Mouse (Mus musculus): ENCODE data around the gene Olfr998. TPM values are rescaled to one million over a fixed set of nuclear protein-coding genes. Genes with fewer than 3 reads are reported as not detected.
"Not testable (repeated sequence)": the region's sequence is repeated elsewhere in the genome, so short reads cannot be mapped to it uniquely, and the experiment has no call there.

The Olfr998 gene
- not detected in 2 replicates for total RNA-seq (2017)

DNA sequence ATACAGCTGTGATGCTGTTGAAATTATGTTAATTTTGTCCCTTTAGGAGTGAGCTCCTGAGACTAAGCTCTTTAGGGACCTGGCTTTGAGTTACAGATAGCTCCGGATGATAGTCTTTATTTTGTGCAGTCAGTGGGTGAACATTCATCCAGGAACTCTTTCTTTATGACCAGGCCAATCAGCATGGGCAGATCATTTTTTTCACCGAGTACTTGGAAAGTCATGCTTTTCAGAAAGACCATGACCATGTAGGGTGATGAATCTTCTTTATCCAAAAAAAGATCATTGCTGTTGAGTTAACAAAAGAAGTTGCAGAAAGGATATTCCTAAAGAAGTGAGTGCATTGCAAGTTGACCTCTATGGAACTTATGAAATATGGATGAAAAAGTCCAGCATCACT lies at the start of gene Olfr998:
Gene Olfr998 (plus strand): TSS at position 301 of the 400 bp plus-strand sequence.
- not testable (repeated sequence) for ATAC-seq (ENCODE audit: extremely low read depth, insufficient number of reproducible peaks, low FRiP score, poor library complexity, severe bottlenecking)

- no peak for ATAC-seq (ENCODE audit: extremely low read depth, insufficient number of reproducible peaks, low FRiP score, poor library complexity, severe bottlenecking)
These were observed 33.9 kb upstream of the Olfr998 start for GRCm38 (mm10) chr2:85554806-85555205.

DNA sequence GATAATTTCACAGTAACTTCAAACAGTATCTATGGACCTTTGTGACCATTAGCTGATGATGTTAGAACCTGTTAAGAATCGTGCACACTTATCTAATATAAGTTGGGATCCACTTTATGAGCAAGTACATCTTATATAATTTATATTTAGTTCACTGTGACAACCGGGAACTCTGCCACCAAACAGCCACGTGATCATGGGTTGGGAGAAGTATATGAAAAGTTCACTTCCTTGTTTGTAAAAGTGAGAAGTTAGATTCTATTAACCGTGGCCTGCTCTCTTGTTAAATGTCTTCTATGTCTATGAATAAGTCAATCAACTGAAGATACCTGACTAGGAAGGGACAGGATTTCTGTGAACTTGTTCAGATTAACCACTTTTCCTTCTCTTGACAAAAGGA lies 28.5 kb upstream of the Olfr998 start:
- no peak for ATAC-seq (ENCODE audit: extremely low read depth, insufficient number of reproducible peaks, low FRiP score, poor library complexity, severe bottlenecking)

GRCm38 (mm10) chr2:85561187-85561586 lies 27.6 kb upstream of the Olfr998 start:
- no peak for ATAC-seq (ENCODE audit: extremely low read depth, insufficient number of reproducible peaks, low FRiP score, poor library complexity, severe bottlenecking)

GRCm38 (mm10) chr2:85578915-85579314 lies 9.8 kb upstream of the Olfr998 start, which contains the start of gene Olfr996:
Olfr996 (plus strand) TSS chr2:85579215.
- ATAC-seq (ENCODE audit: extremely low read depth, insufficient number of reproducible peaks, low FRiP score, poor library complexity, severe bottlenecking), result no peak

DNA sequence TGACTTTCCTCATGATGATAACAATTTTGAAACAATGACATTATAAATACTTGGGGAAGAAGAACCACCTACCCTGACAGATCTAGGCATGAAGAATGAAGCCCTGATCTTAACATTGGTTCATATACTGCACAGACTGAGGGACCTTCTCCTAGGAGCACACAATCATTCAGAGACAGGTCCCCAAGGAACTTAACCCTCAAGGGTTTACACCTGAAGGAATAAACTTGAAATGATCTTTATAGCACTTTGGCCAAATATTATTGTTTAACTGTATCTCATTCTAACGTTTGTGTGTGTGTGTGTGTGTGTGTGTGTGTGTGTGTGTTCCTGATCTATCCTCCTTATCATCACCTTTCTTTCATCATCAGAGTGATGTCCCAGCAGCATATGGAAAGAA lies 23.1 kb downstream of the Olfr998 start, which contains the start of gene Olfr1000:
Gene Olfr1000 (minus strand): TSS at position 101 of the 400 bp plus-strand sequence.
- ATAC-seq (ENCODE audit: extremely low read depth, insufficient number of reproducible peaks, low FRiP score, poor library complexity, severe bottlenecking), result no peak

Other genes starting within 250 kb of the Olfr998 start
- gene Olfr987, start 249.6 kb upstream of the Olfr998 start, total RNA-seq (2017), result not detected in 2 replicates
- not detected in 2 replicates for gene Olfr988, start 225.7 kb upstream of the Olfr998 start, total RNA-seq (2017)
- not detected in 2 replicates for gene Olfr992, start 179.5 kb upstream of the Olfr998 start, total RNA-seq (2017)
- gene Olfr993, start 174.1 kb upstream of the Olfr998 start, total RNA-seq (2017), result not detected in 2 replicates
- 0.23 TPM in 1 of 2 replicates, not detected in the other for gene Olfr994, start 152.5 kb upstream of the Olfr998 start, total RNA-seq (2017)
- not detected in 2 replicates for gene Olfr995, start 145.3 kb upstream of the Olfr998 start, total RNA-seq (2017)
- gene 4833423E24Rik, start 69.9 kb upstream of the Olfr998 start, total RNA-seq (2017), result not detected in 2 replicates
- not detected in 2 replicates for gene Olfr996, start 9.7 kb upstream of the Olfr998 start, total RNA-seq (2017)
- gene Olfr1000, start 23.0 kb downstream of the Olfr998 start, total RNA-seq (2017), result not detected in 2 replicates
- gene Olfr1002, start 61.8 kb downstream of the Olfr998 start, total RNA-seq (2017), result not detected in 2 replicates
- not detected in 2 replicates for gene Olfr154, start 75.5 kb downstream of the Olfr998 start, total RNA-seq (2017)
- gene Olfr1006, start 89.8 kb downstream of the Olfr998 start, total RNA-seq (2017), result not detected in 2 replicates
- gene Olfr1008, start 100.5 kb downstream of the Olfr998 start, total RNA-seq (2017), result not detected in 2 replicates
- not detected in 2 replicates for gene Olfr1009, start 126.5 kb downstream of the Olfr998 start, total RNA-seq (2017)
- gene Olfr1012, start 173.8 kb downstream of the Olfr998 start, total RNA-seq (2017), result not detected in 2 replicates
- gene Olfr1013, start 178.2 kb downstream of the Olfr998 start, total RNA-seq (2017), result 0.12 TPM in 1 of 2 replicates, not detected in the other
- not detected in 2 replicates for gene Olfr1014, start 183.8 kb downstream of the Olfr998 start, total RNA-seq (2017)
- gene Olfr1015, start 193.1 kb downstream of the Olfr998 start, total RNA-seq (2017), result not detected in 2 replicates
- not detected in 2 replicates for gene Olfr1016, start 213.6 kb downstream of the Olfr998 start, total RNA-seq (2017)
- not detected in 2 replicates for gene Olfr1018, start 229.5 kb downstream of the Olfr998 start, total RNA-seq (2017)